Mouse (Mus musculus) CH12.LX (cell line): ENCODE measurements around the gene Rnf43. TPM values are rescaled to one million over a fixed set of nuclear protein-coding genes. Genes with fewer than 3 reads are reported as not detected.

Experiments
- DNase-seq: peaks from one replicate; pipeline ENCODE4 v3.0.0-alpha.2; 2013; ENCODE audit errors: extremely low read depth
- H3K27ac ChIP-seq: 2 replicates; pipeline ENCODE4 v1.5.1; 2012; ENCODE audit warnings: low read depth, mild to moderate bottlenecking, control low read depth, moderate library complexity; ENCODE audit not compliant: insufficient read depth
- H3K27me3 ChIP-seq: replicated peaks from 2 replicates; pipeline ENCODE3; 2012; ENCODE audit warnings: inconsistent platforms
- H3K36me3 ChIP-seq, 2 experiments: replicated peaks in 1 of 2; 2 replicates each; pipeline versions ENCODE3 to v1.6.1; 2012; ENCODE audit warnings: inconsistent platforms in 1 of 2, low read length in 1 of 2, mild to moderate bottlenecking in 1 of 2, mixed read lengths in 1 of 2, moderate library complexity in 1 of 2; ENCODE audit not compliant: control insufficient read depth in 1 of 2, insufficient read depth in 1 of 2
- H3K4me1 ChIP-seq, 2 experiments: 2 replicates each; pipeline ENCODE4 v1.6.1; 2012; ENCODE audit warnings: inconsistent platforms in 1 of 2, moderate library complexity in 1 of 2; ENCODE audit not compliant: insufficient read depth in 2 of 2, control insufficient read depth in 1 of 2
- H3K4me2 ChIP-seq: 2 replicates; pipeline ENCODE4 v1.6.1; 2012; ENCODE audit warnings: low read depth, mild to moderate bottlenecking, control low read depth; ENCODE audit not compliant: poor library complexity, insufficient read depth, severe bottlenecking
- H3K4me3 ChIP-seq, 3 experiments: fragments of 150-350 bp in 1 of 3; sonication (generic) in 1 of 3; replicated peaks in 1 of 3; 2 replicates each; pipeline versions ENCODE3 to v1.5.1; 2011 to 2012; ENCODE audit warnings: low read depth in 2 of 3, low read length in 2 of 3, mild to moderate bottlenecking in 2 of 3, moderate library complexity in 2 of 3, control low read depth in 1 of 3, improper control_type of control experiment in 1 of 3, inconsistent platforms in 1 of 3, mixed read lengths in 1 of 3; ENCODE audit not compliant: poor library complexity in 1 of 3
- H3K79me2 ChIP-seq: replicated peaks from 2 replicates; pipeline ENCODE4 v1.6.1; 2012; ENCODE audit warnings: mild to moderate bottlenecking, moderate library complexity; ENCODE audit not compliant: control insufficient read depth, poor library complexity, insufficient read depth, severe bottlenecking; ENCODE audit errors: extremely low read depth
- H3K9ac ChIP-seq: 2 replicates; pipeline ENCODE4 v1.6.1; 2012; ENCODE audit warnings: low read depth, mild to moderate bottlenecking, control low read depth, moderate library complexity; ENCODE audit not compliant: insufficient read depth
- H3K9me3 ChIP-seq: replicated peaks from 2 replicates; pipeline ENCODE3; 2012; ENCODE audit warnings: low read length, inconsistent platforms, mixed read lengths
- BHLHE40 ChIP-seq: IDR thresholded peaks from 2 replicates; pipeline ENCODE4 v1.6.1; 2011; ENCODE audit warnings: mild to moderate bottlenecking, low read depth, low read length, improper control_type of control experiment
- CHD2 ChIP-seq: IDR thresholded peaks from 2 replicates; pipeline ENCODE4 v1.6.1; 2011; ENCODE audit warnings: low read length, improper control_type of control experiment
- E2F4 ChIP-seq: IDR thresholded peaks from 2 replicates; pipeline ENCODE4 v1.6.1; 2011; ENCODE audit warnings: low read depth, low read length, improper control_type of control experiment; ENCODE audit not compliant: insufficient replicate concordance
- EP300 ChIP-seq: IDR thresholded peaks from 2 replicates; pipeline ENCODE4 v1.6.1; 2011; ENCODE audit warnings: low read length, improper control_type of control experiment
- ETS1 ChIP-seq: conservative IDR thresholded peaks from 2 replicates; pipeline ENCODE4 v1.6.1; 2012; ENCODE audit warnings: low read depth, mild to moderate bottlenecking, inconsistent platforms, low read length, improper control_type of control experiment, moderate library complexity
- JUN ChIP-seq: IDR thresholded peaks from 2 replicates; pipeline ENCODE4 v1.6.1; 2011; ENCODE audit warnings: low read depth, mild to moderate bottlenecking, low read length, improper control_type of control experiment, moderate library complexity; ENCODE audit not compliant: insufficient read depth
- KAT2A ChIP-seq: IDR thresholded peaks from 2 replicates; pipeline ENCODE4 v1.6.1; 2012; ENCODE audit warnings: low read length, improper control_type of control experiment, inconsistent platforms; ENCODE audit not compliant: insufficient replicate concordance
- MAX ChIP-seq: IDR thresholded peaks from 2 replicates; pipeline ENCODE4 v1.6.1; 2011; ENCODE audit warnings: low read length, improper control_type of control experiment
- MAZ ChIP-seq: IDR thresholded peaks from 2 replicates; pipeline ENCODE4 v1.6.1; 2012; ENCODE audit warnings: low read depth, mild to moderate bottlenecking, inconsistent platforms, low read length, improper control_type of control experiment, moderate library complexity
- MEF2A ChIP-seq: IDR thresholded peaks from 2 replicates; pipeline ENCODE4 v1.6.1; 2014; ENCODE audit warnings: low read depth, mild to moderate bottlenecking, inconsistent platforms, low read length, improper control_type of control experiment, borderline replicate concordance
- NELFE ChIP-seq: IDR thresholded peaks from 2 replicates; pipeline ENCODE4 v1.6.1; 2011; ENCODE audit warnings: low read depth, low read length, improper control_type of control experiment
- NRF1 ChIP-seq: IDR thresholded peaks from 2 replicates; pipeline ENCODE4 v1.6.1; 2014; ENCODE audit warnings: low read depth, mild to moderate bottlenecking, inconsistent platforms, low read length, improper control_type of control experiment, moderate library complexity
- PAX5 ChIP-seq: IDR thresholded peaks from 2 replicates; pipeline ENCODE4 v1.6.1; 2012; ENCODE audit warnings: low read length, inconsistent platforms, mixed read lengths
- RCOR1 ChIP-seq: conservative IDR thresholded peaks from 2 replicates; pipeline ENCODE4 v1.6.1; 2012; ENCODE audit warnings: low read depth, mild to moderate bottlenecking, inconsistent platforms, low read length, improper control_type of control experiment
- TBP ChIP-seq: conservative IDR thresholded peaks from 2 replicates; pipeline ENCODE4 v1.6.1; 2011; ENCODE audit warnings: low read depth, low read length, improper control_type of control experiment
- TCF12 ChIP-seq: IDR thresholded peaks from 2 replicates; pipeline ENCODE4 v1.6.1; 2014; ENCODE audit warnings: low read depth, mild to moderate bottlenecking, inconsistent platforms, low read length, improper control_type of control experiment
- USF1 ChIP-seq: IDR thresholded peaks from 2 replicates; pipeline ENCODE4 v1.6.1; 2014; ENCODE audit warnings: low read depth, mild to moderate bottlenecking, inconsistent platforms, low read length, improper control_type of control experiment
- ZC3H11A ChIP-seq: IDR thresholded peaks from 2 replicates; pipeline ENCODE4 v1.6.1; 2012; ENCODE audit warnings: low read depth, mild to moderate bottlenecking, inconsistent platforms, low read length, improper control_type of control experiment
- ZMIZ1 ChIP-seq: IDR thresholded peaks from 2 replicates; pipeline ENCODE4 v1.6.1; 2012; ENCODE audit warnings: low read depth, mild to moderate bottlenecking, inconsistent platforms, low read length, improper control_type of control experiment
- ZNF384 ChIP-seq: IDR thresholded peaks from 2 replicates; pipeline ENCODE4 v1.6.1; 2012; ENCODE audit warnings: low read depth, low read length, improper control_type of control experiment, inconsistent platforms
- dilution Hi-C: fragments of 300-500 bp; cut with MboI; formaldehyde crosslinking; loops from 2 replicates; pipeline ENCODE4 v1.14.3; 2020; ENCODE audit warnings: low sequenced_read_pairs; ENCODE audit not compliant: extremely low pct_unique_long_range_greater_than_20kb, extremely low pct_ligation_motif_present
- in situ Hi-C: fragments of 300-500 bp; cut with MboI; formaldehyde crosslinking; loops from 3 replicates; pipeline ENCODE4 v1.14.3; 2019; ENCODE audit warnings: low sequenced_read_pairs, low pct_ligation_motif_present, low pct_unique_long_range_greater_than_20kb, mixed read lengths
- polyA plus RNA-seq: library from polyadenylated mRNA; unstranded; fragments of >175 nt; gene quantifications from 2 replicates; pipeline ENCODE4 v1.2.1, GENCODE M21; 2012; ENCODE audit warnings: low read depth; ENCODE audit not compliant: insufficient read length
- total RNA-seq, 2 experiments: library from RNA; depleted of rRNA; stranded (reverse); fragments of 300-350 nt in 1 of 2; fragments of >200 nt in 1 of 2; gene quantifications; 2 replicates each; pipeline ENCODE4 v1.2.3; 2012 to 2014

The Rnf43 gene
- total and polyA plus RNA-seq, 3 experiments: 12.2 to 27.7 (median 26.3) TPM

- no peak for TF ChIP-seq ZMIZ1
- no peak for TF ChIP-seq KAT2A
- TF ChIP-seq NRF1: no peak
- no peak for TF ChIP-seq NELFE
- TF ChIP-seq MAX: no peak
- no peak for TF ChIP-seq E2F4
- TF ChIP-seq MEF2A: no peak
- TF ChIP-seq TCF12: no peak
- TF ChIP-seq USF1: no peak
- no peak for TF ChIP-seq JUN
- no peak for TF ChIP-seq CHD2
- TF ChIP-seq BHLHE40: no peak
- TF ChIP-seq ETS1: no peak
- TF ChIP-seq PAX5: no peak
- no peak for TF ChIP-seq ZNF384
- no peak for TF ChIP-seq ZC3H11A
- dilution Hi-C loops: no loop called here
- H3K9ac ChIP-seq: no peak overlapping the region
- peaks cover 0 to 23% of the 10 kb centered on the region in 2 experiments; a peak in 3 of 4 replicates for H3K4me1 ChIP-seq
- in situ Hi-C loops: no loop called here
- H3K27ac ChIP-seq: no peak overlapping the region
- H3K36me3 ChIP-seq: peaks cover 63 to 94% of the 10 kb centered on the region in 2 experiments
- peaks cover 9% of the 10 kb centered on the region for H3K79me2 ChIP-seq
- no peak overlapping the region for H3K4me2 ChIP-seq
- peaks cover 2% of the 10 kb centered on the region for H3K9me3 ChIP-seq
- H3K27me3 ChIP-seq: no peaks in the 10 kb centered on the region
- no peak for DNase-seq
- no peak overlapping the region for H3K4me3 ChIP-seq
These were observed 63.0 kb downstream of the Rnf43 start for GRCm38 (mm10) chr11:87725515-87725914.

GRCm38 (mm10) chr11:87725964-87726562 lies 63.5 kb downstream of the Rnf43 start:
- Histone ChIP-seq H3K36me3 (peaks cover 66 to 94% of the 10 kb centered on the region in 2 experiments), H3K79me2 (peaks cover 8% of the 10 kb centered on the region), H3K9ac (no peak overlapping the region), H3K27ac (no peak overlapping the region), H3K27me3 (no peaks in the 10 kb centered on the region), H3K4me2 (no peak overlapping the region), H3K9me3 (peaks cover 2% of the 10 kb centered on the region), H3K4me3 (no peak overlapping the region), H3K4me1 (peaks cover 0 to 18% of the 10 kb centered on the region in 2 experiments; a peak in 2 of 4 replicates)
- in situ Hi-C loops: no loop called here
- no peak for TF ChIP-seq EP300
- TF ChIP-seq MAZ: no peak
- TF ChIP-seq TBP: no peak
- TF ChIP-seq RCOR1: no peak
- TF ChIP-seq BHLHE40: no peak
- TF ChIP-seq ZNF384: no peak
- no peak for DNase-seq
- dilution Hi-C loops: no loop called here
